Mouse (Mus musculus): ENCODE results near the gene Hist1h3b. TPM values are rescaled to one million over a fixed set of nuclear protein-coding genes. Genes with fewer than 3 reads are reported as not detected.
A peak's percentile ranks its signal among the peaks of the same experiment; 100 is the strongest.
"Not testable (repeated sequence)": the region's sequence is repeated elsewhere in the genome, so short reads cannot be mapped to it uniquely, and the experiment has no call there.

Hist1h3b gene
- polyA plus RNA-seq, 1 experiment from 2014 or later: 6.7 TPM

DNA sequence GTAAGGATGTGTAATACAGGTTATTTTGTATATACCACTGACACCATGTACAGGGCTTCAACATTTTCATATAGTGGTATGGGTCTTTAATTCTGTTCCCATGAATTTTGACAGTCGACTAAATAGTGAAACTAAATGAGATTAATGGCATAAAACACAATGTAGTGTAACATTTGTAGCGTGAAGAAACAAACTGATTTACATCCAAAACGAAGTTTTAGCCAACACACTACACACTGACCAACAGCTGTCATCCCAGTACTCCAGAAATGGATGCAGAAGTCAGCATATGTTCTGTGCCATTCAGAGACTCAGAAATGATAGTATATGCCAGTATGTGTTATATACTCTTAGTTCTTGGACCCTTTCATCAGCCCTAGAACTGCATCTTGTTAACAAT lies 5.9 kb downstream of the Hist1h3b start:
- no peak overlapping the region for H3K9ac ChIP-seq (ENCODE audit: low read length)
- no peaks in the 10 kb centered on the region for H3K27me3 ChIP-seq (ENCODE audit: control insufficient read depth, insufficient read depth, low read length)
- 54% methylated on average over 3 of the region's 3 CpGs for WGBS
- H3K4me2 ChIP-seq (ENCODE audit: low read length): peak overlapping the region; percentile 60
- no peaks in the 10 kb centered on the region for H3K9me3 ChIP-seq (ENCODE audit: control insufficient read depth, low read length)
- H3K4me1 ChIP-seq (ENCODE audit: control insufficient read depth in 2 of 2, insufficient read depth in 2 of 2, low read length in 2 of 2): peaks cover 0 to 14% of the 10 kb centered on the region in 2 experiments; a peak in 3 of 4 replicates
- ATAC-seq (ENCODE audit: insufficient number of reproducible peaks, insufficient read depth, low FRiP score, low read depth): no peak
- no peak overlapping the region for H3K4me3 ChIP-seq (ENCODE audit: control insufficient read depth in 1 of 2, insufficient read depth in 1 of 2, low read depth in 1 of 2, low read length in 2 of 2)
- no peaks in the 10 kb centered on the region for H3K36me3 ChIP-seq (ENCODE audit: control insufficient read depth, insufficient read depth, low read length)
- H3K27ac ChIP-seq (replicated peaks in 1 of 2; ENCODE audit: control insufficient read depth in 1 of 2, insufficient read depth in 1 of 2, low read depth in 2 of 2, low read length in 2 of 2): no peak overlapping the region

DNA sequence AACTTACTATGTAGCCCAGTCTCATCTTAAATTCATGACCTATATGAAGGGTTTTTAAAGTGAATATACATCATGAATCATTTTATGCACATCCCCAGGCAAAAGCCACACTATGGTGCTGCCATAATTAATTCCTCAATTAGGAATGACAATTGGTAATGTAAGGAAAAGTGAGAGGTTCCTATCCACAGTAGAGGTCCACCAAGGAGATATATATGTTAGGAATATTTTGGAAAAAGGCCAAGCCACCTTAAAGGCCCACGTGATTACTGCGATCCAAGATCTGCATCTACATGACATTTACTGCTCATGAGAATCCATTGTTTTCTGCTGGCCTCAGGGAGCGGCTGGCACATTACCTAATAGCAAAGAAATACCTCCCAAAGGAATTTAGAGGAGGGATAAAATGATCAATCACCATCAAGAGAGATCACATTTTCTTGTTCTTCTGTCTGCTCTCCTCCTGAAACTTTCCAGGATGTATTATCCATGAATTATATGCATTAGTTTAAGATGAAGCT lies 7.2 kb downstream of the Hist1h3b start:
- ATAC-seq (ENCODE audit: insufficient number of reproducible peaks, insufficient read depth, low FRiP score, low read depth): no peak
- no peaks in the 10 kb centered on the region for H3K27me3 ChIP-seq (ENCODE audit: control insufficient read depth, insufficient read depth, low read length)
- no peak overlapping the region for H3K4me2 ChIP-seq (ENCODE audit: low read length)

DNA sequence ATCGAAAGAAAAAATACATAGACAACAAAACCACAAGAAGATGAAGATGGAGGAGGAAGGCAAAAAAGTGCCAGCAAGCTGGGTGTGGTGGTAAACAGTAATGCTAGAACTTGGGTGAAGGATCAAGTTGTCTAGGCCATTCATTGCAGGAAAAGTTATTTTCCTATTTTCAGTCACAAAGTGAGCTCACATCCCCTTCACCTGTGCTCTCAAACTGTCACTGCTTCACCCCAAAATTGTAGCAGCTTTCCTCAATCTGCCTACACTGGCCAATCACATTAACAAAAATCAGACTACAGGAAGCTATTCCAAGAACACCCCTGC lies 7.8 kb downstream of the Hist1h3b start:
- Histone ChIP-seq H3K9ac (ENCODE audit: low read length) (peak overlapping the region; percentile 70; the same call in 1 of the 2 replicates), H3K4me3 (ENCODE audit: control insufficient read depth in 1 of 2, insufficient read depth in 1 of 2, low read depth in 1 of 2, low read length in 2 of 2) (0 out of 4 replicates have a peak overlapping the region, but pooled peaks of 1 of the 2 experiments have one; percentile 43)
- 79% methylated on average over 1 of the region's 1 CpGs for WGBS

More for the DNA sequence above, 7.2 kb downstream of the Hist1h3b start:
- H3K9ac ChIP-seq (ENCODE audit: low read length): no peak overlapping the region
- H3K27ac ChIP-seq (replicated peaks in 1 of 2; ENCODE audit: control insufficient read depth in 1 of 2, insufficient read depth in 1 of 2, low read depth in 2 of 2, low read length in 2 of 2): no peak overlapping the region
- no peaks in the 10 kb centered on the region for H3K36me3 ChIP-seq (ENCODE audit: control insufficient read depth, insufficient read depth, low read length)
- no peak overlapping the region for H3K4me3 ChIP-seq (ENCODE audit: control insufficient read depth in 1 of 2, insufficient read depth in 1 of 2, low read depth in 1 of 2, low read length in 2 of 2)
- 80% methylated on average over 3 of the region's 3 CpGs for WGBS
- no peaks in the 10 kb centered on the region for H3K9me3 ChIP-seq (ENCODE audit: control insufficient read depth, low read length)
- peaks cover 6 to 21% of the 10 kb centered on the region in 2 experiments for H3K4me1 ChIP-seq (ENCODE audit: control insufficient read depth in 2 of 2, insufficient read depth in 2 of 2, low read length in 2 of 2)

DNA sequence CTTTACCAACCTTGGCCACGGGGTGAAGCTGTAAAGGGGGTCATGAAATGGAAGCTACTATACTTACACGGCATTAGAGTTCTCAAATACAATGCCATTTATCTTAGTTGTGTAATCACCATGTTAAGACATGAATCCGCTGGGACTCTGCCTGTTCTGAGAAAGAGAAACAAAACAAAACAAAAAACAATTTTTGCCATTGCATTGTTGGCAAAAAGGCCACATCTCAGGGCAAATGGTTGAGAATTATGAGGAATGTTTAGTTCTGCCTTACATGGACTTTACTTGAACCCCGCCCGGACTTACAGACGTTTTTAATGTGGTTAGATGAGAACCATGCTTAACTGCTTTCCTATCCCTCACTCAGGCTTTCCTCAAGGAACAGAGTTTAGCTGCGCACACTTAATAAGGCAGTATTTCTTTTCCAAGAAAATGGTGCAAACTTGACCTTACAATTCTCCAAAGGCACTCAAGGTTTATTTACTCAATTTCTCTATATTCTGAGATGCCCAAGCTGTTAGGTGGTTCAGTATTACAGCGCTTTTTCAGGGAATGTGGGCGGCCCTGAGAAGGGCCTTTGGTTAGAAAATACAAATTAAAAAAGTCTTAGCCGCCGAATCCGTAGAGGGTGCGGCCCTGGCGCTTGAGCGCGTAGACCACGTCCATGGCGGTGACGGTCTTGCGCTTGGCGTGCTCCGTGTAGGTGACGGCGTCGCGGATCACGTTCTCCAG lies 8.3 kb downstream of the Hist1h3b start:
- peaks cover 8 to 26% of the 10 kb centered on the region in 2 experiments for H3K4me1 ChIP-seq (ENCODE audit: control insufficient read depth in 2 of 2, insufficient read depth in 2 of 2, low read length in 2 of 2)
- no peaks in the 10 kb centered on the region for H3K27me3 ChIP-seq (ENCODE audit: control insufficient read depth, insufficient read depth, low read length)
- peak overlapping the region; percentile 43 to 47 for H3K4me3 ChIP-seq (ENCODE audit: control insufficient read depth in 1 of 2, insufficient read depth in 1 of 2, low read depth in 1 of 2, low read length in 2 of 2)
- peak overlapping the region; percentile 70 for H3K9ac ChIP-seq (ENCODE audit: low read length)
- peak overlapping the region; percentile 80 to 95 for H3K27ac ChIP-seq (replicated peaks in 1 of 2; ENCODE audit: control insufficient read depth in 1 of 2, insufficient read depth in 1 of 2, low read depth in 2 of 2, low read length in 2 of 2)
- ATAC-seq (ENCODE audit: insufficient number of reproducible peaks, insufficient read depth, low FRiP score, low read depth): 0 out of 2 replicates have a peak, but pooled peaks have one; percentile 0
- no peaks in the 10 kb centered on the region for H3K36me3 ChIP-seq (ENCODE audit: control insufficient read depth, insufficient read depth, low read length)
- H3K9me3 ChIP-seq (ENCODE audit: control insufficient read depth, low read length): no peaks in the 10 kb centered on the region
- 2% methylated on average over 17 of the region's 27 CpGs for WGBS
- peak overlapping the region; percentile 90 for H3K4me2 ChIP-seq (ENCODE audit: low read length)

More for the DNA sequence above, 7.8 kb downstream of the Hist1h3b start:
- Histone ChIP-seq H3K36me3 (ENCODE audit: control insufficient read depth, insufficient read depth, low read length) (no peaks in the 10 kb centered on the region), H3K9me3 (ENCODE audit: control insufficient read depth, low read length) (no peaks in the 10 kb centered on the region), H3K4me2 (ENCODE audit: low read length) (peak overlapping the region; percentile 90), H3K27me3 (ENCODE audit: control insufficient read depth, insufficient read depth, low read length) (no peaks in the 10 kb centered on the region), H3K4me1 (ENCODE audit: control insufficient read depth in 2 of 2, insufficient read depth in 2 of 2, low read length in 2 of 2) (peaks cover 8 to 26% of the 10 kb centered on the region in 2 experiments), H3K27ac (replicated peaks in 1 of 2; ENCODE audit: control insufficient read depth in 1 of 2, insufficient read depth in 1 of 2, low read depth in 2 of 2, low read length in 2 of 2) (peak overlapping the region; percentile 80 to 95; a peak in 3 of 4 replicates)
- ATAC-seq (ENCODE audit: insufficient number of reproducible peaks, insufficient read depth, low FRiP score, low read depth): no peak

DNA sequence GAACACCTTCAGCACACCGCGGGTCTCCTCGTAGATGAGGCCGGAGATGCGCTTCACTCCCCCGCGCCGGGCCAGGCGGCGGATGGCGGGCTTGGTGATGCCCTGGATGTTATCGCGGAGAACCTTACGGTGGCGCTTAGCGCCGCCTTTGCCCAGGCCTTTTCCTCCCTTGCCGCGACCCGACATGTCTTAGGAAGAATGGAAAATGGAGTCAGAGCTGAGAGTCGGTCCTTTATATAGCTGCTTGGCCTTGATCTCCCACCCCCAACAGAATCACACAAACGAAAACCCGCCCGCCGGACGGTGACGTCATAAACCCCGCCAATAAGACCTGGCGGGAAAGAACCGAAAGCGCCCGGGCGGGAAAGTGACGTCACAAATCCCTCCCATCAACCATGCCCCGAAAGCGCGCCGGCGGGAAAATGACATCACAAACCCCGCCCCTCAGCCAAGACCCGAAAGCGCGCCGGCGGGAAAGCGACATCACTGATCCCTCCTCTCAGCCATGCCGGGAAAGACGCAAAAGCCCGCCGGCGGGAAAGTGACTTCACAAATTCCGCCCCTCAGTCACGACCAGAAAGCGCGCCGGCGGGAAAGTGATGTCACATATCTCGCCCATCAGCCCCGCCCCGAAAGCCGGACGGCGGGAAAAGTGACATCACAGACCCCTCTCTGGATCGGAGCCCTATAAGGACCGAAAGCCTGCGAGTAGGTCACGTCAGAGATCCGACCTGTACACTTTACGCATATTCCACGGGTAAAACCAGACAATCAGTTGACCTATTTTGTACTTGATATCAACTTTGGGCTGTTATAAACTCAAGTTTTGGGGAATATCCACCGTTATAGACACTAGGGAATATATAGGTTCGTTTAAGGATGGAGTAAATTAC lies 9.2 kb downstream of the Hist1h3b start, which contains the start of gene Hist1h4a:
TSS of gene Hist1h4a (minus strand) at position 259 of the 893 bp plus-strand sequence.
- Histone ChIP-seq H3K9me3 (ENCODE audit: control insufficient read depth, low read length) (no peaks in the 10 kb centered on the region), H3K4me1 (ENCODE audit: control insufficient read depth in 2 of 2, insufficient read depth in 2 of 2, low read length in 2 of 2) (peaks cover 8 to 26% of the 10 kb centered on the region in 2 experiments), H3K27me3 (ENCODE audit: control insufficient read depth, insufficient read depth, low read length) (no peaks in the 10 kb centered on the region), H3K4me3 (ENCODE audit: control insufficient read depth in 1 of 2, insufficient read depth in 1 of 2, low read depth in 1 of 2, low read length in 2 of 2) (peak within 1 kb of the TSS; percentile 43 to 55), H3K9ac (ENCODE audit: low read length) (peak within 1 kb of the TSS; percentile 77), H3K4me2 (ENCODE audit: low read length) (peak within 1 kb of the TSS; percentile 90), H3K36me3 (ENCODE audit: control insufficient read depth, insufficient read depth, low read length) (no peaks in the 10 kb centered on the region), H3K27ac (replicated peaks in 1 of 2; ENCODE audit: control insufficient read depth in 1 of 2, insufficient read depth in 1 of 2, low read depth in 2 of 2, low read length in 2 of 2) (peak within 1 kb of the TSS; percentile 95)
- WGBS: under 1% methylated on average over 61 of the region's 72 CpGs
- ATAC-seq (ENCODE audit: insufficient number of reproducible peaks, insufficient read depth, low FRiP score, low read depth): peak; percentile 86

DNA sequence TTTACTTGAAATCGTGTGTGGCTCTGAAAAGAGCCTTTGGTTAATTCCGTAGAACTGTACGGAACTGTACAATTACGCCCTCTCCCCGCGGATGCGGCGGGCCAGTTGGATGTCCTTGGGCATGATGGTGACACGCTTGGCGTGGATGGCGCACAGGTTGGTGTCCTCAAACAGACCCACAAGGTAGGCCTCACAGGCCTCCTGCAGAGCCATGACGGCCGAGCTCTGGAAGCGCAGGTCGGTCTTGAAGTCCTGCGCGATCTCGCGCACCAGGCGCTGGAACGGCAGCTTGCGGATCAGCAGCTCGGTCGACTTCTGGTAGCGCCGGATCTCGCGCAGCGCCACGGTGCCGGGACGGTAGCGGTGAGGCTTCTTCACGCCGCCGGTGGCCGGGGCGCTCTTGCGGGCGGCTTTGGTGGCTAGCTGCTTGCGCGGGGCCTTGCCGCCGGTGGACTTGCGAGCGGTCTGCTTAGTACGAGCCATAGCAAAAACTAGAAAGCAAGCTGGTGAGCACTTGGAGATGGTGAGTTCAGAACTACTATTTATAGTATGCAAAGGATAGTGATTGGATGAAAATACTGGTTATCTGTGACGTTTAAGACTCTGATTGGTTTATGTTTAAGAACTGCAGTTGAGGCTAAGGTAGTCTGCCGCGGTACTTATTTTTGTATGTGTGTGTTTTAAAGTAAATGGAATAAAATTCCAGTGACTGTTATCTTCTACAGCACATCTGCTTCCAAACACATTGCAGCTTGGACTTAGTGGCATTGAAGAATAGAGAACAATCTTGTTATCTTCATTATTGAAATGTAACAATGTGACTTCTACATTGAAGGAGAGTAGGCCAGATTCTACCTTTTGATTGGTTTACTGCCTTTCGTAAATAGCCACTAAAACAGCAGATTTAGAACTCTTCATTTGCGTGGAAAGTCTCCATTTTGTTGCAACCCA lies 10.1 kb downstream of the Hist1h3b start, which contains the start of gene Hist1h3a:
TSS of gene Hist1h3a (minus strand) at position 516 of the 951 bp plus-strand sequence.
- not testable (repeated sequence) for H3K27me3 ChIP-seq (ENCODE audit: control insufficient read depth, insufficient read depth, low read length); H3K36me3 ChIP-seq (ENCODE audit: control insufficient read depth, insufficient read depth, low read length); H3K9me3 ChIP-seq (ENCODE audit: control insufficient read depth, low read length)
- H3K4me2 ChIP-seq (ENCODE audit: low read length): peak within 1 kb of the TSS; percentile 90
- peak within 1 kb of the TSS; percentile 50 to 69 for H3K4me3 ChIP-seq (ENCODE audit: control insufficient read depth in 1 of 2, insufficient read depth in 1 of 2, low read depth in 1 of 2, low read length in 2 of 2)
- peak; percentile 52 for ATAC-seq (ENCODE audit: insufficient number of reproducible peaks, insufficient read depth, low FRiP score, low read depth)
- H3K4me1 ChIP-seq (ENCODE audit: control insufficient read depth in 2 of 2, insufficient read depth in 2 of 2, low read length in 2 of 2): peaks cover 8 to 26% of the 10 kb centered on the region in 2 experiments
- peak within 1 kb of the TSS; percentile 77 for H3K9ac ChIP-seq (ENCODE audit: low read length)
- H3K27ac ChIP-seq (replicated peaks in 1 of 2; ENCODE audit: control insufficient read depth in 1 of 2, insufficient read depth in 1 of 2, low read depth in 2 of 2, low read length in 2 of 2): peak within 1 kb of the TSS; percentile 95
- under 1% methylated on average over 34 of the region's 52 CpGs for WGBS

Measured in heart, embryonic 14.5 days (tissue).